Mouse (Mus musculus) v-Abl transformed pro-B cells (cell line): ENCODE results near the gene Lix1l.

Experiments used
- in situ Hi-C, 2 experiments: fragments of 400-800 bp; cut with MboI; formaldehyde crosslinking; loops; one replicate each; pipeline ENCODE4 v1.15.1; 2025; ENCODE audit not compliant: unreplicated experiment in 2 of 2

The Lix1l gene

DNA sequence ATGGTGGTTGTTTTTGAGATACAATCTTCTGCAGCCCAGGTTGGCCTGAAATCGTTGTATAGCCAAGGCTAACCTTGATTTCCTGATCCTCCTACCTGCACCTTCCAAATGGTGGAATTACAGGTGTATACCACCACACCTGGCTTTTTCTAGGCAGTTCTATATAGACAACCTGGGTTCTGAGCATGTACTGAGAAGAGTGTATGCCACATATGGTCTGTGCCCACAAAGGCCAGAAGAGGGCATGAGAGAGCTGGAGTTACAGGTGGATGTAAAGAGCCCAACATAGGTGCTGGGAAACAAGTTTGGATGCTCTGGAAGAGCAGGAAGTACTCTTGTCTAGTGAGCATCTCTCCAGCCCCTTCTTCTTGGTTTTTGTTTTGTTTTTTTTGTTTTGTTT lies 66.4 kb downstream of the Lix1l start:
- in situ Hi-C loops: loop anchor here in 1 of 2 experiments (5.0 kb wide), 1 partner anchor 35 kb away; no protein-coding TSS in a partner anchor

DNA sequence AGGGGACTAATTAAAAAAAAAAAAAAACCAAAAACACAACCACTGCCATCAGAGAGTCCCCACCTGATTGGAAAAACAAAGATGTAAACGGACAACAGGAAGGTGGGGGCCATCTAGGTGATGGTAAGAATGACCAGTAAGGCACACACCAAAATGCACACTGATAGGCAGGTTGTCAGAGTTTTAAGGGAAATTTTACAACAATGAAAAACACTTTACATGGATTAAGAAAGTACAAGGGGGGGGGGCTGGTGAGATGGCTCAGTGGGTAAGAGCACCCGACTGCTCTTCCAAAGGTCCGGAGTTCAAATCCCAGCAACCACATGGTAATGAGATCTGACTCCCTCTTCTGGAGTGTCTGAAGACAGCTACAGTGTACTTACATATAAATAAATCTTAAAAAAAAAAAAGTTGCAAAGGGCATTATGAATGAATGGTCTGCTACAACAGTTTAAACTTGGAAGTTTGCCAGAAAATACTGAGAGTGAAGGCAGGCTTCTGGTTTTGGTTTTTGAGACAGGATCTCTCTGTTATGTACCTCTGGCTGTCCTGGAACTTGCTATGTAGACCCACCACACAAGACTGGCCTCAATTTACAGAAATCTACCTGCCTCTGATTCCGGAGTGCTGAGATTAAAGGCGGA lies 67.6 kb downstream of the Lix1l start:
- in situ Hi-C loops: loop anchor here in 1 of 2 experiments (5.0 kb wide), 1 partner anchor 34 kb away; no protein-coding TSS in a partner anchor

DNA sequence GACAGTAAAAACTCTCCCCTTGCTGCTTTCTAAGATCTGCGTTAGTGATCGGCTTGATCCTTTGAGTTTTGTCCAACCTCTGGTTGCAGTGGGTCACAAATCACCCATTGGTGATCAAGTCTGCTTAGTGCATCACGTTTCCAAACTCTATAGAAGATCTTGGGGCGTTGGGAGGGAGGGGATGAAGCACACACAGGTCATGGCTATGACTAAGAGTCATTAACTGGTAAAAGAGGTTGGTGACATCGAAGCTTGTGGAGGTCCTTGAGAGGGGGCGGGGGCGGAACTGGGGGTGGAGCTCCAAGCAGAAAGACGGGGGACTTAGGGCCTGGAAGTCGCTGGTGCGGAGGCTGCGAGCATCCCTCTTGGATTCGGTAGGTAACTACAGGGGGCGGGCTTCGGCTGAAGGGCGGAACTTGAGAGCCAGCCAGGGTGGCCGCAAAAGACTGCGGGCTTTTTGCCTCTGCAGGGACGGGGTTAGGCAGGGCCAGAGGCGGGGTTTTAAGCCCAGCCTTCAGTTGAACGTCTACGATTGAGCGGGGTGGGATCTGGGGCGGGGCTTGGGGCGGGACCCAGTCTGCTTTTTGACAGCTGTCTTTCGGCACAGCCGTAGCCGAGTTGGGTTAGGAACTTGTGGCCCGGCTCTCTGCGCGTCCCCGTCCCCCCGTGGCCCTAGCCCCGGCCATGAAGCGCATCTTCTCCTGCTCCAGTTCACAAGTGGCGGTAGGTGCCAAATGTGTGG lies 68.9 kb downstream of the Lix1l start, which contains the start of gene Ankrd35:
TSS of gene Ankrd35 (plus strand) at position 405 of the 742 bp plus-strand sequence.
- in situ Hi-C loops: loop anchor here in 1 of 2 experiments (5.0 kb wide), 1 partner anchor 32 kb away; no protein-coding TSS in a partner anchor

DNA sequence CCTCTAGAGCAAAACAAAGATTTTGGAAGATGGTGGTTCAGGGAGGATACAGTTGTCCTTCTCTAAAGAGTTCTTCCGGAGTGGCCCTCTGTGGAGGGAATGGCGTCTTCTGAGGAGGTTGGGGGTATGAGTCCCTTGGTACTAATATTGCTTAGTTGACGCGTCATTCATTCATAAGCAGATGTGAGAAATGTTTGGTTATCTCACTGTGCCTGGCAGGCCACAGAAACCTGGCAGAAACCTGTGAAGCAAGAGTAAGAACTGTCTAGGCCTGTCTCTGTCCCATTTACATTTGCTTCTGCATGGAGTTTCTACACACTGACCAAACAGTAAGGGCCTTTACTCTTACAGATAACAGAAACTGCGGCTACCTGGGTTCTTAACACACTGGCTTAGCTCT lies 70.6 kb downstream of the Lix1l start:
- in situ Hi-C loops: no loop called here

- in situ Hi-C loops: no loop called here
Measured at GRCm38 (mm10) chr3:96673514-96673913, 72.6 kb downstream of the Lix1l start.

DNA sequence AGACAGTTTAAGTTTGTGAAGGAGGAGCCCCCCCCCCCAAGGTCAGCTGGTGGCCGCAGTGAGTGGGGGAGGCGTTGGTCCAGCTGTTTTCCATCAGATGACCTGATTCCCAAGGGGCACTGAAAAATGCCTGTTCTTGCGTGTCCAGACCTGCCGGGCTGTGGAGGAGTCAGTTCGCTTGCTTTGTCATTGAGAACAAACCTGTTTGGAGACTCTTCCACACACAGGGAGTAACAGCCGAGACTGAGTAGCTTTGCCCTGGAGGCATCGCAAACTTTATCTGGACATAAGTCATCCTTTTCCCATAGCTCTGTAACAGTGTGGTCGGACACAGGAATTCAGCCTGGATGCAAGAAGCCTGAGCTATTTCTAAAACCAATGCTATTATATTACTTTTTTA lies 73.5 kb downstream of the Lix1l start:
- in situ Hi-C loops: no loop called here

GRCm38 (mm10) chr3:96675171-96675570 lies 74.2 kb downstream of the Lix1l start:
- in situ Hi-C loops: no loop called here

- in situ Hi-C loops: no loop called here
Measured at GRCm38 (mm10) chr3:96675690-96676089, 74.7 kb downstream of the Lix1l start.
